Mouse (Mus musculus): Measurements from ENCODE around the gene Zic2.

- TF ChIP-seq POLR2A (IDR thresholded peaks at IDR 0.05; ENCODE audit: borderline replicate concordance, low read depth, low read length) (no peak), CTCF (IDR thresholded peaks at IDR 0.05; ENCODE audit: low read depth, low read length) (no peak)
Measured at GRCm38 (mm10) chr14:122481181-122481580, 5.9 kb downstream of the Zic2 start.
